Mouse (Mus musculus) lung, postnatal 0 days (tissue): Measurements from ENCODE around the gene Ass1.

Experiments used
- CTCF ChIP-seq: IDR thresholded peaks from 2 replicates; pipeline ENCODE4 v1.5.1; 2016; ENCODE audit warnings: antibody characterized with exemption, mild to moderate bottlenecking
- EP300 ChIP-seq: IDR thresholded peaks from 2 replicates; pipeline ENCODE4 v1.6.1; 2016; ENCODE audit warnings: antibody characterized with exemption, mild to moderate bottlenecking, control low read depth

DNA sequence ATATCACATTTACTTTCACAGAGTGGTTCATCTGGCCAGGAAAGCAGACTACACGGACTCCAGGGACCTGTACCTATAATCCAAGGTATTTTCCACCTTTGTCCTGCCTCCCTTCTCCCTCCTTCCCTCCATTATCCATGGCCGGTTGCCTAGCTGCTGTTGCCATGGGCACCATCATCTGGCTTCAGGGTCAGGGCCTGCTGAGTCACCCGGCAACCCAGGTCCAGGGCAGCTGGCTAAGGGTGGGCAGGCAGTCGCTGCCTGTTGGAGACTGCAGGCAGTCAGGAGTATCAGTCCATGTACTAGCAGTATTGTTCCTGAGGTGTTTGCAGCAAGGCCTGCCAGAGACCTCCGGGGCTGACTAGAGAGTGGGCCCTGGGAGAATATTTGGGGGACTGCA, 4.7 kb downstream of the Ass1 start:
- no peak for TF ChIP-seq EP300
- TF ChIP-seq CTCF = no peak
